Mouse (Mus musculus) stomach, embryonic 15.5 days (tissue): ENCODE measurements around the gene Gm6370. TPM values are rescaled to one million over a fixed set of nuclear protein-coding genes. Genes with fewer than 3 reads are reported as not detected.
"Not testable (repeated sequence)": the region's sequence is repeated elsewhere in the genome, so short reads cannot be mapped to it uniquely, and the experiment has no call there.

Experiments
- ATAC-seq: fragments of 200-750 bp; cut with Nextera tagmentation; 2 replicates; pipeline ENCODE4 v1.8.0; 2017; ENCODE audit warnings: low read depth, moderate number of reproducible peaks, moderate TSS enrichment; ENCODE audit not compliant: insufficient read depth, low FRiP score
- H3K27ac ChIP-seq: fragments of 300-500 bp; sonication (generic); 2 replicates; pipeline ENCODE4 v1.5.1; 2015; ENCODE audit warnings: mild to moderate bottlenecking, inconsistent platforms
- H3K27me3 ChIP-seq: fragments of 300-500 bp; sonication (generic); replicated peaks from 2 replicates; pipeline ENCODE4 v1.6.1; 2015; ENCODE audit warnings: inconsistent platforms
- H3K36me3 ChIP-seq: fragments of 300-500 bp; sonication (generic); 2 replicates; pipeline ENCODE4 v1.6.1; 2015; ENCODE audit warnings: inconsistent platforms
- H3K4me1 ChIP-seq: fragments of 300-500 bp; sonication (generic); 2 replicates; pipeline ENCODE4 v1.6.1; 2015; ENCODE audit warnings: inconsistent platforms
- H3K4me2 ChIP-seq: fragments of 300-500 bp; sonication (generic); 2 replicates; pipeline ENCODE4 v1.6.1; 2015; ENCODE audit warnings: mild to moderate bottlenecking, inconsistent platforms
- H3K4me3 ChIP-seq: fragments of 300-500 bp; sonication (generic); replicated peaks from 2 replicates; pipeline ENCODE4 v1.5.1; 2015; ENCODE audit warnings: inconsistent platforms
- H3K9ac ChIP-seq: fragments of 300-500 bp; sonication (generic); 2 replicates; pipeline ENCODE4 v1.6.1; 2015; ENCODE audit warnings: inconsistent platforms
- H3K9me3 ChIP-seq: fragments of 300-500 bp; sonication (generic); 2 replicates; pipeline ENCODE4 v1.6.1; 2016; ENCODE audit warnings: inconsistent platforms
- WGBS: fragments of 180-500 bp; shearing (Covaris S2); methylation state at CpG from one replicate; pipeline ENCODE4 v1.1.7; 2015; 5-methylcytosine and 5-hydroxymethylcytosine counted together
- polyA plus RNA-seq: library from polyadenylated mRNA; unstranded; fragments of >200 nt; fragmentation: Nextera tagmentation; extraction: Ambion mirVana; gene quantifications from 2 replicates; pipeline ENCODE4 v1.2.1, GENCODE M21; 2015

Gm6370 gene
- polyA plus RNA-seq, 1 experiment from 2014 or later: not detected

- 9% methylated on average over 3 of the region's 4 CpGs for WGBS
- H3K36me3 ChIP-seq, H3K4me1 ChIP-seq, H3K4me2 ChIP-seq, H3K27me3 ChIP-seq, H3K9ac ChIP-seq, H3K4me3 ChIP-seq, H3K27ac ChIP-seq, ATAC-seq, H3K9me3 ChIP-seq: not testable (repeated sequence)
These were observed 2.2 kb upstream of the Gm6370 start for GRCm38 (mm10) chr5:146488959-146489358.

GRCm38 (mm10) chr5:146502099-146502498, 10.9 kb downstream of the Gm6370 start, which contains the start of gene 4930449I24Rik:
Gene 4930449I24Rik (plus strand): TSS chr5:146502399.
- not testable (repeated sequence) for ATAC-seq, H3K4me2 ChIP-seq, H3K36me3 ChIP-seq, H3K4me3 ChIP-seq, H3K27me3 ChIP-seq, H3K27ac ChIP-seq, H3K9me3 ChIP-seq, H3K9ac ChIP-seq, H3K4me1 ChIP-seq
- WGBS: no CpG with 5 or more reads among the region's 5 CpGs

GRCm38 (mm10) chr5:146513823-146514222, 22.7 kb downstream of the Gm6370 start, which contains the start of gene Gm3402:
Gene Gm3402 (plus strand): TSS chr5:146514123.
- not testable (repeated sequence) for H3K36me3 ChIP-seq, ATAC-seq

GRCm38 (mm10) chr5:146525501-146525900, 34.3 kb downstream of the Gm6370 start, which contains the start of gene Gm3404:
Gene Gm3404 (plus strand): TSS chr5:146525801.
- not testable (repeated sequence) for H3K9ac ChIP-seq, H3K4me2 ChIP-seq, ATAC-seq, H3K27me3 ChIP-seq, H3K4me1 ChIP-seq, H3K36me3 ChIP-seq, H3K4me3 ChIP-seq, H3K27ac ChIP-seq, H3K9me3 ChIP-seq
- WGBS: 85% methylated on average over 3 of the region's 3 CpGs

More at GRCm38 (mm10) chr5:146513823-146514222, 22.7 kb downstream of the Gm6370 start, which contains the start of gene Gm3402:
- H3K4me2 ChIP-seq, H3K4me1 ChIP-seq, H3K4me3 ChIP-seq, H3K27ac ChIP-seq, H3K9me3 ChIP-seq, H3K9ac ChIP-seq, H3K27me3 ChIP-seq: not testable (repeated sequence)
- WGBS: 90% methylated on average over 2 of the region's 5 CpGs

- ATAC-seq, H3K4me3 ChIP-seq, H3K4me2 ChIP-seq, H3K9ac ChIP-seq, H3K27me3 ChIP-seq, H3K4me1 ChIP-seq, H3K36me3 ChIP-seq, H3K9me3 ChIP-seq, H3K27ac ChIP-seq: not testable (repeated sequence)
- 93% methylated on average over 3 of the region's 3 CpGs for WGBS
These were observed 46.2 kb downstream of the Gm6370 start, which contains the start of gene Gm3409 for GRCm38 (mm10) chr5:146537347-146537746. Gene Gm3409 (plus strand): TSS chr5:146537647.

Other genes starting within 250 kb of the Gm6370 start
- 1.8 TPM in 2 replicates for gene Wasf3, start 106.4 kb upstream of the Gm6370 start, polyA plus RNA-seq
- gene Gm6408, start 9.4 kb upstream of the Gm6370 start, polyA plus RNA-seq: not detected in 2 replicates
- gene 4930449I24Rik, start 11.0 kb downstream of the Gm6370 start, polyA plus RNA-seq: not detected in 2 replicates
- not detected in 2 replicates for gene Gm3402, start 22.8 kb downstream of the Gm6370 start, polyA plus RNA-seq
- not detected in 2 replicates for gene Gm3404, start 34.4 kb downstream of the Gm6370 start, polyA plus RNA-seq
- not detected in 2 replicates for gene Gm3409, start 46.3 kb downstream of the Gm6370 start, polyA plus RNA-seq
- gene Gm3415, start 64.8 kb downstream of the Gm6370 start, polyA plus RNA-seq: not detected in 2 replicates
- gene Gpr12, start 93.9 kb downstream of the Gm6370 start, polyA plus RNA-seq: 0.10 TPM in 2 replicates